Mouse (Mus musculus) heart, adult 11 months (tissue): ENCODE results near the gene Them5.

Experiments used
- DNase-seq: peaks from one replicate; pipeline ENCODE4 v3.0.0; 2022

Gene Them5

GRCm38 (mm10) chr3:94341959-94342422 is at the start of gene Them5:
Gene Them5, plus strand, starts transcription at chr3:94342099.
- no peak for DNase-seq

GRCm38 (mm10) chr3:94305457-94305856 is 36.4 kb upstream of the Them5 start:
- no peak for DNase-seq

- no peak for DNase-seq
Measured at GRCm38 (mm10) chr3:94306975-94307374, 34.9 kb upstream of the Them5 start.

- peak; percentile 100 for DNase-seq
Measured at GRCm38 (mm10) chr3:94309633-94310363, 32.1 kb upstream of the Them5 start, which contains the start of gene Them4. Gene Them4, plus strand, starts transcription at chr3:94310089.

GRCm38 (mm10) chr3:94310491-94310890 is 31.4 kb upstream of the Them5 start:
- no peak for DNase-seq

- no peak for DNase-seq
Measured at GRCm38 (mm10) chr3:94310911-94311310, 31.0 kb upstream of the Them5 start.

GRCm38 (mm10) chr3:94311376-94311775 is 30.5 kb upstream of the Them5 start:
- no peak for DNase-seq

- no peak for DNase-seq
Measured at GRCm38 (mm10) chr3:94328681-94329080, 13.2 kb upstream of the Them5 start.

GRCm38 (mm10) chr3:94334442-94334841 is 7.5 kb upstream of the Them5 start:
- DNase-seq: no peak

- DNase-seq: no peak
Measured at GRCm38 (mm10) chr3:94338522-94338921, 3.4 kb upstream of the Them5 start.

GRCm38 (mm10) chr3:94342552-94342951 is 653 bp downstream of the Them5 start:
- DNase-seq: no peak

GRCm38 (mm10) chr3:94344182-94344581 is 2.3 kb downstream of the Them5 start:
- DNase-seq: no peak

- no peak for DNase-seq
Measured at GRCm38 (mm10) chr3:94344897-94345296, 3.0 kb downstream of the Them5 start.

GRCm38 (mm10) chr3:94348146-94348545 is 6.2 kb downstream of the Them5 start:
- DNase-seq: no peak

GRCm38 (mm10) chr3:94360812-94361211 is 18.9 kb downstream of the Them5 start:
- no peak for DNase-seq

GRCm38 (mm10) chr3:94362138-94362537 is 20.2 kb downstream of the Them5 start, which contains the start of gene C2cd4d:
Gene C2cd4d, plus strand, starts transcription at chr3:94362438.
- DNase-seq: no peak

- DNase-seq: no peak
Measured at GRCm38 (mm10) chr3:94363291-94364153, 21.6 kb downstream of the Them5 start.

GRCm38 (mm10) chr3:94364154-94364526 is 22.2 kb downstream of the Them5 start:
- peak; percentile 90 for DNase-seq

- DNase-seq: peak; percentile 93
Measured at GRCm38 (mm10) chr3:94366761-94367160, 24.9 kb downstream of the Them5 start.

GRCm38 (mm10) chr3:94367511-94367910 is 25.6 kb downstream of the Them5 start:
- no peak for DNase-seq

GRCm38 (mm10) chr3:94368631-94369030 is 26.7 kb downstream of the Them5 start:
- no peak for DNase-seq

GRCm38 (mm10) chr3:94369709-94370108 is 27.8 kb downstream of the Them5 start:
- no peak for DNase-seq

- peak; percentile 99 for DNase-seq
Measured at GRCm38 (mm10) chr3:94371637-94372036, 29.7 kb downstream of the Them5 start.

- DNase-seq: no peak
Measured at GRCm38 (mm10) chr3:94372038-94372437, 30.1 kb downstream of the Them5 start.
